Mouse (Mus musculus): ENCODE measurements around the gene Cdk1. TPM values are rescaled to one million over a fixed set of nuclear protein-coding genes. Genes with fewer than 3 reads are reported as not detected.

Cdk1 gene
- polyA plus RNA-seq, 1 experiment: not detected

GRCm38 (mm10) chr10:69334271-69335194 lies 18.2 kb downstream of the Cdk1 start:
- no peak overlapping the region for H3K4me3 ChIP-seq (ENCODE audit: insufficient read depth, low read depth, low read length)
- 13% methylated on average over 16 of the region's 16 CpGs for WGBS
- peaks cover 20% of the 10 kb centered on the region for H3K4me1 ChIP-seq (ENCODE audit: control insufficient read depth, insufficient read depth, low read length)
- peak overlapping the region; percentile 69 for H3K27ac ChIP-seq (ENCODE audit: insufficient read depth, low read depth, low read length)
- TF ChIP-seq POLR2A (IDR thresholded peaks at IDR 0.05; ENCODE audit: insufficient read depth, low read depth, low read length) (no peak), CTCF (IDR thresholded peaks at IDR 0.05; ENCODE audit: insufficient read depth, low read depth, low read length) (no peak)

GRCm38 (mm10) chr10:69333212-69333611 lies 19.5 kb downstream of the Cdk1 start:
- Histone ChIP-seq H3K4me3 (ENCODE audit: insufficient read depth, low read depth, low read length) (no peak overlapping the region), H3K27ac (ENCODE audit: insufficient read depth, low read depth, low read length) (no peak overlapping the region), H3K4me1 (ENCODE audit: control insufficient read depth, insufficient read depth, low read length) (peaks cover 20% of the 10 kb centered on the region)
- TF ChIP-seq CTCF (IDR thresholded peaks at IDR 0.05; ENCODE audit: insufficient read depth, low read depth, low read length) (no peak), POLR2A (IDR thresholded peaks at IDR 0.05; ENCODE audit: insufficient read depth, low read depth, low read length) (no peak)
- 91% methylated on average over 11 of the region's 11 CpGs for WGBS

GRCm38 (mm10) chr10:69331231-69331630 lies 21.5 kb downstream of the Cdk1 start:
- WGBS: 88% methylated on average over 6 of the region's 6 CpGs
- TF ChIP-seq CTCF (IDR thresholded peaks at IDR 0.05; ENCODE audit: insufficient read depth, low read depth, low read length): no peak
- no peak overlapping the region for H3K27ac ChIP-seq (ENCODE audit: insufficient read depth, low read depth, low read length)
- H3K4me3 ChIP-seq (ENCODE audit: insufficient read depth, low read depth, low read length): no peak overlapping the region
- H3K4me1 ChIP-seq (ENCODE audit: control insufficient read depth, insufficient read depth, low read length): peaks cover 13% of the 10 kb centered on the region

- 66% methylated on average over 4 of the region's 4 CpGs for WGBS
- TF ChIP-seq POLR2A (IDR thresholded peaks at IDR 0.05; ENCODE audit: insufficient read depth, low read depth, low read length) (no peak), CTCF (IDR thresholded peaks at IDR 0.05; ENCODE audit: insufficient read depth, low read depth, low read length) (no peak)
- Histone ChIP-seq H3K4me3 (ENCODE audit: insufficient read depth, low read depth, low read length) (no peak overlapping the region), H3K4me1 (ENCODE audit: control insufficient read depth, insufficient read depth, low read length) (peaks cover 4% of the 10 kb centered on the region), H3K27ac (ENCODE audit: insufficient read depth, low read depth, low read length) (no peak overlapping the region)
Measured at GRCm38 (mm10) chr10:69328656-69329046, 24.1 kb downstream of the Cdk1 start.

- 92% methylated on average over 12 of the region's 12 CpGs for WGBS
- Histone ChIP-seq H3K4me3 (ENCODE audit: insufficient read depth, low read depth, low read length) (no peak overlapping the region), H3K27ac (ENCODE audit: insufficient read depth, low read depth, low read length) (no peak overlapping the region), H3K4me1 (ENCODE audit: control insufficient read depth, insufficient read depth, low read length) (peaks cover 2% of the 10 kb centered on the region)
- TF ChIP-seq CTCF (IDR thresholded peaks at IDR 0.05; ENCODE audit: insufficient read depth, low read depth, low read length) (no peak), POLR2A (IDR thresholded peaks at IDR 0.05; ENCODE audit: insufficient read depth, low read depth, low read length) (no peak)
Measured at GRCm38 (mm10) chr10:69328029-69328655, 24.6 kb downstream of the Cdk1 start.

- Histone ChIP-seq H3K4me1 (ENCODE audit: control insufficient read depth, insufficient read depth, low read length) (no peaks in the 10 kb centered on the region), H3K27ac (ENCODE audit: insufficient read depth, low read depth, low read length) (no peak overlapping the region), H3K4me3 (ENCODE audit: insufficient read depth, low read depth, low read length) (no peak overlapping the region)
- 94% methylated on average over 8 of the region's 8 CpGs for WGBS
- no peak for TF ChIP-seq CTCF (IDR thresholded peaks at IDR 0.05; ENCODE audit: insufficient read depth, low read depth, low read length)
- no peak for TF ChIP-seq POLR2A (IDR thresholded peaks at IDR 0.05; ENCODE audit: insufficient read depth, low read depth, low read length)
Measured at GRCm38 (mm10) chr10:69327362-69327761, 25.4 kb downstream of the Cdk1 start.

GRCm38 (mm10) chr10:69326433-69326832 lies 26.3 kb downstream of the Cdk1 start:
- no peak for TF ChIP-seq CTCF (IDR thresholded peaks at IDR 0.05; ENCODE audit: insufficient read depth, low read depth, low read length)
- no peak for TF ChIP-seq POLR2A (IDR thresholded peaks at IDR 0.05; ENCODE audit: insufficient read depth, low read depth, low read length)
- H3K4me3 ChIP-seq (ENCODE audit: insufficient read depth, low read depth, low read length): no peak overlapping the region
- WGBS: 66% methylated on average over 3 of the region's 3 CpGs
- no peaks in the 10 kb centered on the region for H3K4me1 ChIP-seq (ENCODE audit: control insufficient read depth, insufficient read depth, low read length)
- H3K27ac ChIP-seq (ENCODE audit: insufficient read depth, low read depth, low read length): no peak overlapping the region

- Histone ChIP-seq H3K4me3 (ENCODE audit: insufficient read depth, low read depth, low read length) (no peak overlapping the region), H3K27ac (ENCODE audit: insufficient read depth, low read depth, low read length) (no peak overlapping the region), H3K4me1 (ENCODE audit: control insufficient read depth, insufficient read depth, low read length) (no peaks in the 10 kb centered on the region)
- WGBS: 89% methylated on average over 7 of the region's 7 CpGs
- TF ChIP-seq POLR2A (IDR thresholded peaks at IDR 0.05; ENCODE audit: insufficient read depth, low read depth, low read length) (no peak), CTCF (IDR thresholded peaks at IDR 0.05; ENCODE audit: insufficient read depth, low read depth, low read length) (no peak)
Measured at GRCm38 (mm10) chr10:69324816-69325215, 27.9 kb downstream of the Cdk1 start.

- TF ChIP-seq CTCF (IDR thresholded peaks at IDR 0.05; ENCODE audit: insufficient read depth, low read depth, low read length) (no peak), POLR2A (IDR thresholded peaks at IDR 0.05; ENCODE audit: insufficient read depth, low read depth, low read length) (no peak)
- Histone ChIP-seq H3K27ac (ENCODE audit: insufficient read depth, low read depth, low read length) (no peak overlapping the region), H3K4me1 (ENCODE audit: control insufficient read depth, insufficient read depth, low read length) (no peaks in the 10 kb centered on the region), H3K4me3 (ENCODE audit: insufficient read depth, low read depth, low read length) (no peak overlapping the region)
- WGBS: 90% methylated on average over 13 of the region's 13 CpGs
Measured at GRCm38 (mm10) chr10:69323986-69324385, 28.8 kb downstream of the Cdk1 start.

All from olfactory bulb, adult 2 months (tissue).